Mouse (Mus musculus) heart, postnatal 10 days (tissue): ENCODE results near the gene Rpp25l. TPM values are rescaled to one million over a fixed set of nuclear protein-coding genes. Genes with fewer than 3 reads are reported as not detected.
A peak's percentile ranks its signal among the peaks of the same experiment; 100 is the strongest.
"Not testable (repeated sequence)": the region's sequence is repeated elsewhere in the genome, so short reads cannot be mapped to it uniquely, and the experiment has no call there.

Source experiments
- DNase-seq, 2 experiments: peaks; one replicate each; pipeline ENCODE4 v3.0.0; 2021
- intact Hi-C: fragments of 180-260 bp; cut with DNase I; formaldehyde crosslinking; loops from one replicate; pipeline ENCODE4 v1.15.1; 2025
- total RNA-seq, 2 experiments: library from RNA; stranded (reverse); gene quantifications; 2 replicates each; pipeline ENCODE4 v1.2.3; 2021

Gene Rpp25l
- total RNA-seq, 2 experiments from 2014 or later = 28.0 to 32.1 TPM

DNA sequence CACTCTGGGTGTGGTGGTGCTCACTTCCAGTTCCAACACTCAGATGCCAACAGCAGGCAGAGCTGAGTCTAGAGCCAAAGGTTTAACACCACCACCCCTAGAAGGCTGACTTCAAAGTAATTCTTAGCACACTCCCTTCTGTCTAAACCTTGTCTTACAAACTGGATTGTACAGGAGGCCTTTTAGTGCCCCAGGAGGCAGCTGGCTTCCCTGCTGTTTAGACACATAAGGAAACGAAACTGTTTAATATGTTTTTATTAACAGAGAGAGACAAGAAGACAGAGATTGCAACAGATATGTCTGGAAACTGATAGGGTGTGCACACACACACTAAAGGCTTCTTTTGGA is 24.9 kb upstream of the Rpp25l start:
- no peak for DNase-seq
- intact Hi-C loops = no loop called here

DNA sequence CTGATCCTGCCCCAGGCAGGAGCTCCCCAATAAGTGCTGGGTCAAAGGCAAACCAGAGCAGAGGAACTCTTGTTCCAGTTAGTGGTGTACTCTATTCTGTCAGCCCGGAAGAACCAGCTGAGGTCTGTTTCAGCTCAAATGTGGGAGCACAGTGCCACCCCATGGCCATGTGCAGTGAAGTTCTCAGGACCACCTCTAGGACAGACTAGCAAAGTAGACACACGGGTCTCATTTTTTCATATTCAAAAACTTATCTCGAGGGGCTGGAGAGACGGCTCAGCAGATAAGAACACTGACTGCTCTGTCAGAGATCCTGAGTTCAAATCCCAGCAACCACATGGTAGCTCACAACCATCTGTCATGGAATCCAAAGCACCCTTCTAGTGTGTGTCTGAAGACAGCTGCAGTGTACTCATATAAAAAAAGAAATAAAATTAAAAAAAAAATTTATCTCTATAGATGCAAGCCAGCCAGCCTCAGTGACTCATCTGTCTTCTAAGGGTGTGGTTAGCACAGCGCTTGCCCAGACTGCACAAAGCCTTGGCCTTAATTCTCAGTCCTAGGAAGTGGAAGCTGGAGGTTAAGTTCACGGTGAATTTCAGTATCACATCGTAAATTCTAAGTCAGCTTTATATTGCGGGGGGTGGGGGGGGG is 24.4 kb upstream of the Rpp25l start:
- intact Hi-C loops = loop anchor here (1.0 kb wide), 1 partner anchor 22 kb away; no protein-coding TSS in a partner anchor

GRCm38 (mm10) chr4:41731052-41731765 is 17.9 kb upstream of the Rpp25l start, which contains the start of gene Arid3c:
Gene Arid3c, minus strand, starts transcription at chr4:41731142.
- intact Hi-C loops = no loop called here
- DNase-seq = no peak

More for the DNA sequence above, 24.4 kb upstream of the Rpp25l start:
- peak; percentile 84 to 89 for DNase-seq

DNA sequence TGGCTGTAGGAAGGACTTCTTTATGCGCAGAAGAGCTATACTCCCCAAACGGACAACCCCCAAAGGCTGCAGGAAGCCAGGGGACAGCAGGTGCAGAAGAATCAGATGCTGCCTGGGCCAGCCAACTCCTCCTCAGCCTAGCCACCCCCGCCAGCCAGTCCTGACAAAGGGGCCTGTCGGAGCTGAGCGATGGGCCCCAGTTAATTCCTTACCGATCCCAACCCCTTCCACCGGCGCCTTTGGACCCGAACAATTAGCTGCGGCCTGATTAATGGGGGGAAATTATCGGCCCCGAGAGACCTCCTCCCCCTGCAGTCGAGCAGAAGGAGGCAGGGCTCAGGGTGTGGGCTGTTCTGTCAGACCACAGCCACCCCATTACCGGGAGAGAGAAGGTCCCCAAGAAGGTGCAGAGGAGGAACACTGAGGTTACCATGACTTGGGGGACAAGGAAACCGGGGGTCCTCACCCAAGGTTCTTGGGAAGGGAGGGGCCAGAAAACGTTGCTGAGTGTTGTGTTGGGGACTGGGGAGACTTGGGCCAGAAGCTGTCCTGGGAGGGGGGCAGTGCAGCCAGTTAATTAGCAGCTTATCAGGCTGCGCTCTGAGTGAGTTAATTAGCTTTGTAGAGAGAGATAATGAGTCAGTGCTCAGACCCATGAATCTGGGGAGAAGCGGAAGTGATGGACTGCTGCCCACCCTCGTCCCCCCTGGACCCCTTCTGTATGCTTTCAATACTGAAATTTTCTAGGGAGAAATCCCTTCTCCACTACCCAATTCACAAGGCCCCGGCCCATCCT is 13.7 kb upstream of the Rpp25l start:
- intact Hi-C loops = no loop called here
- DNase-seq = no peak

- intact Hi-C loops = loop anchor here (2.0 kb wide), 1 partner anchor 18 kb away; no protein-coding TSS in a partner anchor
- DNase-seq = peak; percentile 92 to 94
These were observed 9.6 kb upstream of the Rpp25l start, which contains the start of gene Dctn3 for GRCm38 (mm10) chr4:41722918-41723351. Gene Dctn3, minus strand, starts transcription at chr4:41723170.

- DNase-seq = no peak
- intact Hi-C loops = no loop called here
These were observed 3.5 kb upstream of the Rpp25l start for GRCm38 (mm10) chr4:41716834-41717233.

DNA sequence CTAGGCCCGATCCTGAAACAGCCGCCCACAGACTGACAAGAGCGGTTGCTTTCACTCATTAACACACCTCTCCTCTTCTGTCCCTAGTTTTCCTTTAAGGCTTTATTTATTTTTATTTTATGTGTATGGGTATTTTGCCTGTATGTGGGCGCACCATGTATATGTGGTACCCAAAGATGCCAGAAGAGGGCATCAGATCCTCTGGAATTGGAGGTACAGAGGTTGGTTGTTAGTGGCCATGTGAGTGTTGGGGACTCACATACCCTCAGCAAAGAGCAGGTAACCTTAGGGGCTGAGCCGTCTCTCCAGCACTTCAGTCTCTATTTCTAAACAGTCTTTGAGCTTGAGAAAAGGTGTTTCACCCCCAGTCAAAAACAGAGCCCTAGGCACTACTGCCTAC is 2.3 kb upstream of the Rpp25l start:
- DNase-seq = peak; percentile 35 to 61
- intact Hi-C loops = loop anchor here (1.0 kb wide), 1 partner anchor 22 kb away; no protein-coding TSS in a partner anchor

- no peak for DNase-seq
- intact Hi-C loops = loop anchor here (1.0 kb wide), 1 partner anchor 22 kb away; no protein-coding TSS in a partner anchor
These were observed 1.7 kb upstream of the Rpp25l start for GRCm38 (mm10) chr4:41715082-41715481.

GRCm38 (mm10) chr4:41714276-41714675 is 942 bp upstream of the Rpp25l start:
- peak; percentile 75 to 83 for DNase-seq

DNA sequence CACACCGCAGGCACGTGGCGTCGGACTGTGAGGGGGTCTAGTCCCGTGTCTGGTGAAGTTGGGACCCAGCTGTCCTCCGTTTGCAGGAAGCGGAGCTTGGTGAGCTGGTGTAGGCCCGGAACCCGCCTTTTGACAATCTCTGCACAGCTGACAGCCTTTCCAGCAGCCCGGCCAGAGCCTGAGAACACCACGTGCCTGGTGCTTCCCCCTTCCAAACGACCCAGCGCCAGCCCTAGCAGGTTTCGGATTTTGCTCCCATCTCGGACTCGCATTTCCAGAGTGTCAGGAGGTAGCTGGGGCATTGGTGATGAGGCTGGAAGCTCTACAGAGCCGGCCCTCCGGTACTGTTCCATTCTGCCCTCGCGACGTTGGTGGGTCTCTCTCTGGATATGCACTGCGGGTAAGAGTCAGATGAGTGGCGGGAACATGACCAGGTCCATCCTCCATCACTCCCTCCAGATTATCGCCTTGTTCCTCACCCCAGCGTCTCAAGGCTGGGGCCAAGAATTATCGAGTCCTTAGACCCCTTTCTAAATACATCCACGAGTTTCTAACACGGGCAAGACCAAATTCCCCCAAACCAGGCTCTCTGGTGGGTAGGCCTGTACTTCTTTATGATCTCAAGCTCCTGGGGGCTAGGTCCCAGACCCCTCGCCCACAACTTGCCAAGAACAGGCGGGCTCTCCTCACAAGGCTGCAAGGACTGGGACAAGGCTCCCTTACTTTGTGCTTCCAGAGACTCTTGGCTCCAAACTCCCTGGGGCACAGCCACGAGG is 725 bp downstream of the Rpp25l start:
- intact Hi-C loops = no loop called here
- DNase-seq = peak; percentile 28 to 48

More at GRCm38 (mm10) chr4:41714276-41714675, 942 bp upstream of the Rpp25l start:
- intact Hi-C loops = no loop called here

- intact Hi-C loops = no loop called here
These were observed 1.5 kb downstream of the Rpp25l start for GRCm38 (mm10) chr4:41711705-41712375.

GRCm38 (mm10) chr4:41710229-41710628 is 3.1 kb downstream of the Rpp25l start:
- DNase-seq = no peak
- intact Hi-C loops = no loop called here

More at GRCm38 (mm10) chr4:41711705-41712375, 1.5 kb downstream of the Rpp25l start:
- DNase-seq = no peak

GRCm38 (mm10) chr4:41708192-41708745 is 5.1 kb downstream of the Rpp25l start:
- intact Hi-C loops = loop anchor here (1.0 to 10.0 kb wide), 5 partner anchors 53 to 239 kb away; no protein-coding TSS in a partner anchor
- peak; percentile 55 to 80 for DNase-seq

- DNase-seq = peak; percentile 67 to 72
- intact Hi-C loops = loop anchor here (5.0 to 10.0 kb wide), 3 partner anchors 52 to 182 kb away; no protein-coding TSS in a partner anchor
These were observed 6.3 kb downstream of the Rpp25l start for GRCm38 (mm10) chr4:41707011-41707535.

DNA sequence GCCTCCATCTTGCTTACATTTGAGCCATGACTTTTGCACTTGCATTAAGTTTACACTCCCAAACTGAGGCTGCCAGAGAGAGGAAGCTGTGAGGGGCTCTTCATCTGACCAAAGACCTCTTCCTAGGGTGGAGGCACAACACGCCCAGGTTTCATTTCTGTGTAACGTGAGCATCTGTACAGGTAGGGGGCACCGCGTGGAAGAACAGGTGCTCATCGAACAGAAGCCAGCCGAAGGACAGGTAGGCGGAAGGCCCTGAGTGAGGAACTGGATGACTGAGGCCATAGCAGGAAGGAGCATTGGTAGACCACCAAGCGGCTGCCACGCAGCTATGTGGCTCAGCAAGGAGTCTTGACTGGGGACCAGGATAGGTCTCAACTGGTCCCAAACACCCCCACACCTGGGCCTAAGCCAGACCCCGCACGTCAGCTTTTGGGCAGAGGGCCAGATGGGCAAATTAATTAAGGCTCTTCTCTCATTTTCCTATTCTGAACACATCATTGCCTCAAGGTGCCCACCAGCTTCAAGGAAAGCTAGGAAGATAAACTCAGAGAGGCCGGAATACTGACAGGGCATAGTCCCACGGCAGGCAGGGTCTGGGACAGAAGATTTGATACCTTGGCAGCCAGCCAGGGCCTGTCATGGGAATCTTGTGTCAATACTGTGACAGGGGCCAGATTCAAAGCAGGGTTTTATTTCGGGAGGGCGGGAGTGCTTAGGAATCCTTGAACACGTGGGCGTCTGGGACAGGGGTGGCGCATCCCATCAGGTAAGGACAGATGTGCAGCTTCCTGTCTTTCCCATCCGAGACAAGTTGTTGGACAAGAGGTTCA is 7.2 kb downstream of the Rpp25l start:
- intact Hi-C loops = loop anchor here (5.0 to 10.0 kb wide), 3 partner anchors 51 to 181 kb away; no protein-coding TSS in a partner anchor
- DNase-seq = no peak

DNA sequence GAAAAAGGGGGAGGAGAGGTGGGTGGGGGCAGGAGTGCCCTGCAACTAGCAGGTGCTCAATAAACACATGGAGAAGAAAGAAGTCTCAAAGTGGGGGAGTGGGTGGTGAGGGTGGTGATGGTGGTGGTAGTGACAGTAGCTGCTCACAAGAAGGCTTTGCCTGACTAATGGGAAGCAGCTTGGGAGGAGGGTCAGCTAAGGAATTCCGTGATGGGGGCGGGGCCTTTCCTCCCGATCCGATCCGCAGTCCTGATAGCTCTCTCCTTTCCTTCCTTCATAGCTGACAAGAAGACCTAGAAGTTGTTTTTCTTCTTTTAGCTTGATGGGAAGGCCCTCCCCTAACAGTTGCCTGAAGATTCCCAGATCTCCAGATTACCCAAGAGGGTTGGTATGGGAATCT is 8.7 kb downstream of the Rpp25l start:
- DNase-seq = no peak
- intact Hi-C loops = loop anchor here (5.0 to 10.0 kb wide), 3 partner anchors 50 to 180 kb away; no protein-coding TSS in a partner anchor

DNA sequence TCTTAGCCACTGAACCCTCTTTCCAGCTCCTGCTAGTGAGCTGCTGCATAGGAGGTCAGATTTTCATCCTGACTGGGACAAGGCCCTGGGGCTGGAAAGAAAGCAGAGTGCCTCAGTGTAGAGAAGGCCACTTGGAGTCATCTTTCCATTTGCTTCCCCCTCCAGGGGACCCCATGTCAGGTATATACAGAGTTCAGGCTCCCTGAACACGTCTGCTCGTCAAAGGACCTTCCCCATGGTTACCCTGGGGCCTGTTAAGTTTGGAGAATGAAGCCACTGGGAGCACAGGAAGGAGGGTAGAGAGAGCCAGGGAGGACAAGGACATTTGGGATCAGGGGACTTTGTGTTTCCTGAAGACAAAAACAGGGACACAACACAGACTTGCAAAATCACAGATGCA is 11.1 kb downstream of the Rpp25l start:
- intact Hi-C loops = loop anchor here (10.0 kb wide), 2 partner anchors 47 to 177 kb away; no protein-coding TSS in a partner anchor

More for the DNA sequence above, 11.1 kb downstream of the Rpp25l start:
- not testable (repeated sequence) for DNase-seq
